Mouse (Mus musculus) neutrophil, adult 83 days (primary cell): ENCODE measurements around the gene Rfx3. TPM values are rescaled to one million over a fixed set of nuclear protein-coding genes. Genes with fewer than 3 reads are reported as not detected.

ENCODE experiments used
- total RNA-seq, 2 experiments: library from RNA; stranded (reverse); gene quantifications; one replicate each; pipeline ENCODE4 v1.2.4; 2023

Rfx3 gene
- 10 to 100 TPM; 13.1 to 13.3 TPM for total RNA-seq

DNA sequence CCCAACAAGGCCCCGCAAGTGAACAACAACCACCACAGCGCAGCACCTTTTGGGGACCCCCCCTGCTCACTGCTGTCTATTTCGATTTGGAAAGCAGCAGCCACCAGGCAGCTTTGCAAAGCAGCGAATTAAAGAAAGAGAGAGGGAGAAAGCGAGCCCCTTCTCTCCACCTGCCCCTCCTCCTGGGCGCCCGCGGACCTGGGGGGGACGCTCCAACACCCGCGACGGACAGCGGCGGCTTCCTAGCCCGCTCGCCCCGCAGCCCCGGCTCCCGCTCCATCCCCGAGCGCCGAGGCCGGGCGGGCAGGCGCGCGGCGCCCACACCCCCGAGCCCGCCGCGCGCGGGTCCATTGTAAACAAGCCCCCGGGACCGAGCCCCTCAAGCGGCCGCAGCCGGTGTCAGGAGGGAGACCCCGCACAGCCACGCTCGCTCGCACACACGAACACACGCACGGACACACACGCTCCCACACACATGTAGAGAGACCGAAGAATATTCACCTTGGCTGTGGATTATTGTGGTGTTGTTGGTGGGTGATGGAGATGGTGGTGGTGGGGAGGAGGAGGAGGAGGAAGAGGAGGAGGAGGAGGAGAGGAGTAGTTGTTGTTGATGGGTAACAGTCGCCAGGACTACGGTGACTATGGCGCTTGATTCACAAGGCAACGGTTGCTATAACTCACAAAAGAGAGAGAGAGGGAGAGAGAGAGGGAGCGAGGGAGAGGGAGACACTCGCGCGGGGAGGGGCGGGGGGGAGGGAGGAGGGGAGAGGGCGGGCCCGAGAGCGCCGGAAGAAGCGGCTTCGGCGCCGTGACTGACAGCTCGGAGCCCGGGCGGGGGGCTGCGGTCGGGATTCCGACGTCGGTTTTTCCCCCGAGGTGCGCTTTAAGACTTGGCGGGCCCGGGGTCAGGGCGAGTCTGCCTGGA is at the start of gene Rfx3:
Gene Rfx3 (minus strand): TSS at position 696 of the 925 bp plus-strand sequence.

